Mouse (Mus musculus): ENCODE measurements around the gene Lsm14b. TPM values are rescaled to one million over a fixed set of nuclear protein-coding genes. Genes with fewer than 3 reads are reported as not detected.
A peak's percentile ranks its signal among the peaks of the same experiment; 100 is the strongest.

Gene Lsm14b
- polyA plus RNA-seq, 1 experiment from 2014 or later, result 11.1 TPM

GRCm38 (mm10) chr2:180033956-180034355 is 9.2 kb downstream of the Lsm14b start:
- no peak overlapping the region for H3K9ac ChIP-seq (replicated peaks; ENCODE audit: low read length)
- ATAC-seq (replicated peaks; ENCODE audit: insufficient number of reproducible peaks, low FRiP score, low TSS enrichment, low read depth), result 0 out of 2 replicates have a peak, but pooled peaks have one; percentile 25

DNA sequence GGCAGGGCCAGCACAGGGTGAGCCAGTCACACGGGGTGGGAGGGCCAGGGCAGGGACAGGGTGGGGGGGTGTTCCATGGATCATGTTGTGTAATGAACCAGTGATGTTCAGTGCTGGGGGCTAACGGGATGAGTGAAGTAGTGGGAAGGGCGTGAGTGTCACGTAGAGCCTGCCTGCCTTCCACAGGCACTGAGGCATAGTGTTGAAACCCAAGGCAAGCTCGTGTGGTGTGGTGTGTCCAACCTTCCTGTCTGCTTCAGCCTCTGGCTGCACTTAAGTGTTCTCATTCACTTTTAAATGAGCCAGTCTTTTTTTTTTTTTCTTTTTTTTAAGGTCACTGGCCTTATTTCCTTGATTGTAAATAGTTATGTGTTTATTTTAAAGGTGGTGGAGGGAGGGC is 10.0 kb downstream of the Lsm14b start:
- Histone ChIP-seq H3K4me3 (ENCODE audit: low read depth, low read length) (no peak overlapping the region), H3K9ac (replicated peaks; ENCODE audit: low read length) (no peak overlapping the region), H3K36me3 (replicated peaks; ENCODE audit: control insufficient read depth, insufficient read depth, low read depth, low read length) (peaks cover 41% of the 10 kb centered on the region), H3K27ac (replicated peaks; ENCODE audit: low read depth, low read length) (no peak overlapping the region), H3K27me3 (ENCODE audit: control insufficient read depth, insufficient read depth, low read length) (no peaks in the 10 kb centered on the region), H3K4me1 (ENCODE audit: control insufficient read depth, insufficient read depth, low read length) (no peaks in the 10 kb centered on the region), H3K9me3 (replicated peaks; ENCODE audit: control insufficient read depth, low read length) (no peaks in the 10 kb centered on the region), H3K4me2 (ENCODE audit: low read depth, low read length) (no peak overlapping the region)
- DNase-seq (ENCODE audit: low spot score) (no peak), ATAC-seq (replicated peaks; ENCODE audit: insufficient number of reproducible peaks, low FRiP score, low TSS enrichment, low read depth) (no peak)
- 58% methylated on average over 5 of the region's 5 CpGs for WGBS

More at GRCm38 (mm10) chr2:180033956-180034355, 9.2 kb downstream of the Lsm14b start:
- Histone ChIP-seq H3K27me3 (ENCODE audit: control insufficient read depth, insufficient read depth, low read length) (no peaks in the 10 kb centered on the region), H3K36me3 (replicated peaks; ENCODE audit: control insufficient read depth, insufficient read depth, low read depth, low read length) (peaks cover 40% of the 10 kb centered on the region), H3K9me3 (replicated peaks; ENCODE audit: control insufficient read depth, low read length) (no peaks in the 10 kb centered on the region), H3K4me1 (ENCODE audit: control insufficient read depth, insufficient read depth, low read length) (no peaks in the 10 kb centered on the region), H3K4me3 (ENCODE audit: low read depth, low read length) (no peak overlapping the region), H3K27ac (replicated peaks; ENCODE audit: low read depth, low read length) (no peak overlapping the region), H3K4me2 (ENCODE audit: low read depth, low read length) (no peak overlapping the region)
- WGBS, result 58% methylated on average over 3 of the region's 3 CpGs
- DNase-seq (ENCODE audit: low spot score), result no peak

- H3K9me3 ChIP-seq (replicated peaks; ENCODE audit: control insufficient read depth, low read length), result no peaks in the 10 kb centered on the region
- 58% methylated on average over 6 of the region's 6 CpGs for WGBS
- H3K4me2 ChIP-seq (ENCODE audit: low read depth, low read length), result no peak overlapping the region
- peaks cover 3% of the 10 kb centered on the region; the same call in 1 of the 2 replicates for H3K4me1 ChIP-seq (ENCODE audit: control insufficient read depth, insufficient read depth, low read length)
- H3K4me3 ChIP-seq (ENCODE audit: low read depth, low read length), result no peak overlapping the region
- H3K36me3 ChIP-seq (replicated peaks; ENCODE audit: control insufficient read depth, insufficient read depth, low read depth, low read length), result peaks cover 23% of the 10 kb centered on the region
- DNase-seq (ENCODE audit: low spot score) (no peak), ATAC-seq (replicated peaks; ENCODE audit: insufficient number of reproducible peaks, low FRiP score, low TSS enrichment, low read depth) (no peak)
- H3K27ac ChIP-seq (replicated peaks; ENCODE audit: low read depth, low read length), result no peak overlapping the region
- no peaks in the 10 kb centered on the region for H3K27me3 ChIP-seq (ENCODE audit: control insufficient read depth, insufficient read depth, low read length)
- no peak overlapping the region for H3K9ac ChIP-seq (replicated peaks; ENCODE audit: low read length)
These were observed 15.6 kb downstream of the Lsm14b start for GRCm38 (mm10) chr2:180040406-180040805.

DNA sequence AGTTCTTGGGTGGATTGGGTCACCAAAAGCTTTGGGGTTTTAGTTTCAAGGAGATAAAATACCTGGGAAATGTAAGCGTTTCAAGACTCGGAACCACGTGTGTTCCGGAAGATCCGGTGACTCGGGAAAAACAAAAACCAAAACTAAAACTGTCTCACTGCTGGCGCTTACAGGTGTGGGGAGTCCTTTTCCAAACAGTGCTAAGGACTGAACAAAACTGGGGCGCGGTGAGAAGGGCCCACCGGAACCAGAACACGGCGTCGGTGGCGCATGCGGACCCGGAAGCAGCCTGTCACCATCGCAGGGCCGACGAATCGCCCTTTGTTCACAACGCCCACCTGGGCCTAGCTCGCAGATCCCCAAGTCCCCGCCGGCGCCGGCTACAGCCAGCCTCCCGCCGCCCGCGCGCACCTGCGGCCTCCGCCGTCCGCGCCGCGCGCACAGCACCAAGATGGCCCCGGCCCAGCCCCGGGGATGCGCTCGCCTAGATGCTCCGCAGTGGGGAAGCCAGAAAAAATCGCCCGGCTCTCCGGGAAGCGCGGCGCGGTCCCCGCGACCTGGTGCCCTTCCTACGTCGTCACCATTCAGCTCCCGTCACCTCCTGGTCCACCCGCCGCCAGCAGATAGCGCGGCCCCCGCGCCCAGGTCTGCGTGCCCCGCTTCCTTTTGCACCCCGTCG is 16.9 kb downstream of the Lsm14b start:
- DNase-seq (ENCODE audit: low spot score), result peak; percentile 61
- H3K4me2 ChIP-seq (ENCODE audit: low read depth, low read length), result peak overlapping the region; percentile 86
- no peaks in the 10 kb centered on the region for H3K27me3 ChIP-seq (ENCODE audit: control insufficient read depth, insufficient read depth, low read length)
- peak overlapping the region; percentile 82 for H3K27ac ChIP-seq (replicated peaks; ENCODE audit: low read depth, low read length)
- ATAC-seq (replicated peaks; ENCODE audit: insufficient number of reproducible peaks, low FRiP score, low TSS enrichment, low read depth), result peak; percentile 17
- H3K9me3 ChIP-seq (replicated peaks; ENCODE audit: control insufficient read depth, low read length), result no peaks in the 10 kb centered on the region
- under 1% methylated on average over 66 of the region's 66 CpGs for WGBS
- H3K4me1 ChIP-seq (ENCODE audit: control insufficient read depth, insufficient read depth, low read length), result peaks cover 3% of the 10 kb centered on the region; the same call in 1 of the 2 replicates
- peak overlapping the region; percentile 97 for H3K4me3 ChIP-seq (ENCODE audit: low read depth, low read length)
- peak overlapping the region; percentile 79 for H3K9ac ChIP-seq (replicated peaks; ENCODE audit: low read length)
- peaks cover 19% of the 10 kb centered on the region for H3K36me3 ChIP-seq (replicated peaks; ENCODE audit: control insufficient read depth, insufficient read depth, low read depth, low read length)

DNA sequence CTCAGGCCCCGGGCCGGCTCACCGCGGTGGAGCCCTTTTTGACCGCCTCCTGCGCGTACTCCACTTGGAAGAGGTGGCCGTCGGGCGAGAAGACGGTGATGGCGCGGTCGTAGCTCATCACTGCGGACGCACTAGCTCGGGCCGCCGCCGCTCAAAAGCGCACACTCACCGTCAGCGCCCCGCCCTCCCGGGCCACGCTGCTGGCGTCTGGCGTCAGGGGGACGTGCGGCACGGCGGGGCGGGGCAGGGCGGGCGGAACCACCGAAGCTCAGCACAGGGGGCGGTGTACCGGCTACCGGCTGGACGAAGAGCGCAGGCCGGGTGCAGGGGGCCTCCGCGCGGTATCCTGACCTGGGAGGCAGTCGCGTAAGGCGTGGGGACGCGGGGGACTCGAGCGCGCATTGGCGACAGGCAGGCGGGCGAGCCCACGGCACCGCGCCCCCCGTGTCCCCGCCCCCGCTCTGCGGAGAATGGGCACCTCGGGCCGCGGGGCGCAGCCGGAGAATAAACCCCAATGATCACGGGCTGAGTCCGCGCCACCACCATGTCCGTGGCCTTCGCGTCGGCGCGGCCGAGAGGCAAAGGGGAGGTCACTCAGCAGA is 17.6 kb downstream of the Lsm14b start, which contains the start of the genes Psma7 and Ss18l1:
Gene Psma7 (minus strand): TSS at position 178 of the 602 bp plus-strand sequence.
Gene Ss18l1 (plus strand): TSS at position 254 of the 602 bp plus-strand sequence.
- peaks cover 13% of the 10 kb centered on the region for H3K36me3 ChIP-seq (replicated peaks; ENCODE audit: control insufficient read depth, insufficient read depth, low read depth, low read length)
- under 1% methylated on average over 63 of the region's 78 CpGs for WGBS
- peak; percentile 92 for ATAC-seq (replicated peaks; ENCODE audit: insufficient number of reproducible peaks, low FRiP score, low TSS enrichment, low read depth)

GRCm38 (mm10) chr2:180042858-180043515 is 18.2 kb downstream of the Lsm14b start:
- Histone ChIP-seq H3K4me2 (ENCODE audit: low read depth, low read length) (peak overlapping the region; percentile 86), H3K27me3 (ENCODE audit: control insufficient read depth, insufficient read depth, low read length) (no peaks in the 10 kb centered on the region), H3K9me3 (replicated peaks; ENCODE audit: control insufficient read depth, low read length) (no peaks in the 10 kb centered on the region), H3K4me1 (ENCODE audit: control insufficient read depth, insufficient read depth, low read length) (peaks cover 3% of the 10 kb centered on the region; the same call in 1 of the 2 replicates), H3K36me3 (replicated peaks; ENCODE audit: control insufficient read depth, insufficient read depth, low read depth, low read length) (peaks cover 7% of the 10 kb centered on the region), H3K4me3 (ENCODE audit: low read depth, low read length) (peak overlapping the region; percentile 97), H3K9ac (replicated peaks; ENCODE audit: low read length) (peak overlapping the region; percentile 79), H3K27ac (replicated peaks; ENCODE audit: low read depth, low read length) (peak overlapping the region; percentile 82)
- peak; percentile 27; the same call in 1 of the 2 replicates for ATAC-seq (replicated peaks; ENCODE audit: insufficient number of reproducible peaks, low FRiP score, low TSS enrichment, low read depth)
- DNase-seq (ENCODE audit: low spot score), result peak; percentile 70
- WGBS, result under 1% methylated on average over 62 of the region's 66 CpGs

More for the DNA sequence above, 17.6 kb downstream of the Lsm14b start, which contains the start of the genes Psma7 and Ss18l1:
- peaks cover 3% of the 10 kb centered on the region; the same call in 1 of the 2 replicates for H3K4me1 ChIP-seq (ENCODE audit: control insufficient read depth, insufficient read depth, low read length)
- peak within 1 kb of the TSS; percentile 79 for H3K9ac ChIP-seq (replicated peaks; ENCODE audit: low read length)
- H3K9me3 ChIP-seq (replicated peaks; ENCODE audit: control insufficient read depth, low read length), result no peaks in the 10 kb centered on the region
- H3K27me3 ChIP-seq (ENCODE audit: control insufficient read depth, insufficient read depth, low read length), result no peaks in the 10 kb centered on the region
- H3K4me3 ChIP-seq (ENCODE audit: low read depth, low read length), result peak within 1 kb of the TSS; percentile 97
- peak; percentile 94 for DNase-seq (ENCODE audit: low spot score)
- H3K27ac ChIP-seq (replicated peaks; ENCODE audit: low read depth, low read length), result peak within 1 kb of the TSS; percentile 82
- H3K4me2 ChIP-seq (ENCODE audit: low read depth, low read length), result peak within 1 kb of the TSS; percentile 86

DNA sequence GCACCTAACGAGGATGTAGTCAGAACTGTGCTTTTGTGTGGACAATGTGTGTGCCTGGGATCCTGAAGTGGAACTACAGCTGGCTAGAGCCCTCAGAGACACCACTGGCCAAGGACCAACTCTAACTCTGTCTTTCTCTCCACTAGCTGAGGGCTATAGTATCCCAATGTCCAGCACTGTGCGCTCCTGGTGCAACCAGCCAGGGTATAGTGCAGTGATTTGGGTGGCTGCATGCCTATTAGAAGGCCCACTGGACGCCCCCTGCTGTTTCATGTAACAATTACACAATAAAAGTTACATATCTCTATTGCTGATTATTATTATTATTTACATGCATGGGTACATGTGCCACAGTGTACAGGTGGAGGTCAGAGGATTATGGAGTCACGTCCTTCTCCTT is 20.5 kb downstream of the Lsm14b start:
- DNase-seq (ENCODE audit: low spot score), result peak; percentile 77
- 53% methylated on average over 4 of the region's 4 CpGs for WGBS
- no peak overlapping the region for H3K27ac ChIP-seq (replicated peaks; ENCODE audit: low read depth, low read length)

More for the DNA sequence above, 20.5 kb downstream of the Lsm14b start:
- Histone ChIP-seq H3K9me3 (replicated peaks; ENCODE audit: control insufficient read depth, low read length) (no peaks in the 10 kb centered on the region), H3K4me1 (ENCODE audit: control insufficient read depth, insufficient read depth, low read length) (peaks cover 3% of the 10 kb centered on the region; the same call in 1 of the 2 replicates), H3K4me2 (ENCODE audit: low read depth, low read length) (no peak overlapping the region), H3K9ac (replicated peaks; ENCODE audit: low read length) (no peak overlapping the region), H3K27me3 (ENCODE audit: control insufficient read depth, insufficient read depth, low read length) (no peaks in the 10 kb centered on the region), H3K4me3 (ENCODE audit: low read depth, low read length) (no peak overlapping the region), H3K36me3 (replicated peaks; ENCODE audit: control insufficient read depth, insufficient read depth, low read depth, low read length) (no peaks in the 10 kb centered on the region; the same call in 1 of the 2 replicates)
- no peak for ATAC-seq (replicated peaks; ENCODE audit: insufficient number of reproducible peaks, low FRiP score, low TSS enrichment, low read depth)
